Mouse (Mus musculus): ENCODE data around the gene Bhmt2. TPM values are rescaled to one million over a fixed set of nuclear protein-coding genes. Genes with fewer than 3 reads are reported as not detected.

Gene Bhmt2
- polyA plus RNA-seq, 1 experiment, result 0.39 TPM

GRCm38 (mm10) chr13:93683336-93683735 is 9.2 kb upstream of the Bhmt2 start:
- no peak for TF ChIP-seq POLR2A (IDR thresholded peaks at IDR 0.05; ENCODE audit: borderline replicate concordance, insufficient read depth, low read length)
- no peak for TF ChIP-seq CTCF (IDR thresholded peaks at IDR 0.05; ENCODE audit: borderline replicate concordance, insufficient read depth, low read depth, low read length)
- no peak overlapping the region for H3K27ac ChIP-seq (ENCODE audit: insufficient read depth, low read length)
- H3K4me1 ChIP-seq (ENCODE audit: control insufficient read depth, insufficient read depth, low read length), result no peaks in the 10 kb centered on the region
- no peak overlapping the region for H3K4me3 ChIP-seq (replicated peaks; ENCODE audit: insufficient read depth, low read depth, low read length)
- H3K27me3 ChIP-seq (ENCODE audit: control insufficient read depth, insufficient read depth, low read length), result no peaks in the 10 kb centered on the region
- DNase-seq, result no peak

- Histone ChIP-seq H3K4me1 (ENCODE audit: control insufficient read depth, insufficient read depth, low read length) (no peaks in the 10 kb centered on the region), H3K27me3 (ENCODE audit: control insufficient read depth, insufficient read depth, low read length) (no peaks in the 10 kb centered on the region), H3K27ac (ENCODE audit: insufficient read depth, low read length) (no peak overlapping the region), H3K4me3 (replicated peaks; ENCODE audit: insufficient read depth, low read depth, low read length) (no peak overlapping the region)
- WGBS, result 68% methylated on average over 9 of the region's 9 CpGs
- no peak for DNase-seq
- TF ChIP-seq POLR2A (IDR thresholded peaks at IDR 0.05; ENCODE audit: borderline replicate concordance, insufficient read depth, low read length) (no peak), CTCF (IDR thresholded peaks at IDR 0.05; ENCODE audit: borderline replicate concordance, insufficient read depth, low read depth, low read length) (no peak)
Measured at GRCm38 (mm10) chr13:93676864-93677263, 2.8 kb upstream of the Bhmt2 start.

- Histone ChIP-seq H3K4me1 (ENCODE audit: control insufficient read depth, insufficient read depth, low read length) (no peaks in the 10 kb centered on the region), H3K4me3 (replicated peaks; ENCODE audit: insufficient read depth, low read depth, low read length) (no peak overlapping the region), H3K27me3 (ENCODE audit: control insufficient read depth, insufficient read depth, low read length) (no peaks in the 10 kb centered on the region), H3K27ac (ENCODE audit: insufficient read depth, low read length) (no peak overlapping the region)
- WGBS, result 89% methylated on average over 2 of the region's 2 CpGs
- no peak for DNase-seq
- TF ChIP-seq CTCF (IDR thresholded peaks at IDR 0.05; ENCODE audit: borderline replicate concordance, insufficient read depth, low read depth, low read length) (no peak), POLR2A (IDR thresholded peaks at IDR 0.05; ENCODE audit: borderline replicate concordance, insufficient read depth, low read length) (no peak)
Measured at GRCm38 (mm10) chr13:93673296-93673695, 806 bp downstream of the Bhmt2 start.

DNA sequence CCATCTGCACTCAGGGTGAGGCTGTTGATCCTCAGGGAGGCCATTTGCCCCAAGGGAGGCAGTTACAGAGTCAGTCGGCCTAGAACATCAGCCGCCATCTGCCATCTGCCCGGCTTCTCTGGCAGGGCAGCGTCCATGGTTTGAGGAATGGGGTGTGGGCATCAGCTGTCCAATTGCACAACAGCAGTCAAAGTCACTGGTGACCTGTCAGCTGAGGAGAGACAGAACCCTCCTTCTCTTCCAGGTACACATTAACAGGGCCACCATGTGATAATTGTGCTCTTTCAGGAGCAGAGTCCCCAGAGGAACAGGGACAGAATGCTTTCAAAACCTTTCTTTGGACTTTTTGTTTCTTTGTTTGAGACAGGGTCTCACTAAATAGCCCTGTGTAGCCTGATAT is 1.7 kb downstream of the Bhmt2 start:
- H3K27ac ChIP-seq (ENCODE audit: insufficient read depth, low read length), result no peak overlapping the region
- WGBS, result 56% methylated on average over 4 of the region's 4 CpGs
- no peak for DNase-seq

GRCm38 (mm10) chr13:93667586-93667985 is 6.5 kb downstream of the Bhmt2 start:
- H3K27me3 ChIP-seq (ENCODE audit: control insufficient read depth, insufficient read depth, low read length), result no peaks in the 10 kb centered on the region
- DNase-seq, result no peak
- H3K4me3 ChIP-seq (replicated peaks; ENCODE audit: insufficient read depth, low read depth, low read length), result no peak overlapping the region
- no peaks in the 10 kb centered on the region for H3K4me1 ChIP-seq (ENCODE audit: control insufficient read depth, insufficient read depth, low read length)
- WGBS, result 38% methylated on average over 4 of the region's 4 CpGs
- no peak overlapping the region for H3K27ac ChIP-seq (ENCODE audit: insufficient read depth, low read length)
- TF ChIP-seq POLR2A (IDR thresholded peaks at IDR 0.05; ENCODE audit: borderline replicate concordance, insufficient read depth, low read length), result no peak
- TF ChIP-seq CTCF (IDR thresholded peaks at IDR 0.05; ENCODE audit: borderline replicate concordance, insufficient read depth, low read depth, low read length), result no peak

More for the DNA sequence above, 1.7 kb downstream of the Bhmt2 start:
- TF ChIP-seq CTCF (IDR thresholded peaks at IDR 0.05; ENCODE audit: borderline replicate concordance, insufficient read depth, low read depth, low read length), result no peak
- TF ChIP-seq POLR2A (IDR thresholded peaks at IDR 0.05; ENCODE audit: borderline replicate concordance, insufficient read depth, low read length), result no peak
- Histone ChIP-seq H3K27me3 (ENCODE audit: control insufficient read depth, insufficient read depth, low read length) (no peaks in the 10 kb centered on the region), H3K4me3 (replicated peaks; ENCODE audit: insufficient read depth, low read depth, low read length) (no peak overlapping the region), H3K4me1 (ENCODE audit: control insufficient read depth, insufficient read depth, low read length) (no peaks in the 10 kb centered on the region)

GRCm38 (mm10) chr13:93657941-93658340 is 16.2 kb downstream of the Bhmt2 start:
- WGBS, result 39% methylated on average over 5 of the region's 5 CpGs
- no peaks in the 10 kb centered on the region for H3K27me3 ChIP-seq (ENCODE audit: control insufficient read depth, insufficient read depth, low read length)
- DNase-seq, result peak; percentile 38 to 57
- no peak for TF ChIP-seq CTCF (IDR thresholded peaks at IDR 0.05; ENCODE audit: borderline replicate concordance, insufficient read depth, low read depth, low read length)
- TF ChIP-seq POLR2A (IDR thresholded peaks at IDR 0.05; ENCODE audit: borderline replicate concordance, insufficient read depth, low read length), result no peak
- peaks cover 3% of the 10 kb centered on the region; the same call in 1 of the 2 replicates for H3K4me1 ChIP-seq (ENCODE audit: control insufficient read depth, insufficient read depth, low read length)
- no peak overlapping the region for H3K27ac ChIP-seq (ENCODE audit: insufficient read depth, low read length)
- H3K4me3 ChIP-seq (replicated peaks; ENCODE audit: insufficient read depth, low read depth, low read length), result no peak overlapping the region

DNA sequence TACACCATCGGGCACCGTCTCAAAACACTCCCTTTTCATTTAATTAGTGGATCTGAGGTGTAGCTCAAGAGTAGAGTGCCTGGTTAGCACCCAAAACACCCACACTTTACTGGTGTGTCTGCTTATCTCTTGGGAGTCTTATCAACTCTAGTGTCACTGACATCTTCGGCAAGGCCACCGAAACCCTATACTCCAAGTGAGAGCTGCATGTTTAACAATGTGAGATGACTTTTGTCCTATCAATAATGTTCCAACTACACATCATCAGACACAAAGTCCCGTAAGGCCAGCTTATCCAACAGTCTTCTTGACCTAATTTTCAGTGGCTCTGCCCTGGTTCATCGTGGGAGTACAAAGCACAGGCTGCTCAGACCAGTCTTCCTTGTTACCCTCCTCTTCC is 20.7 kb downstream of the Bhmt2 start:
- 94% methylated on average over 6 of the region's 6 CpGs for WGBS
- H3K4me1 ChIP-seq (ENCODE audit: control insufficient read depth, insufficient read depth, low read length), result peaks cover 3% of the 10 kb centered on the region; the same call in 1 of the 2 replicates
- H3K27ac ChIP-seq (ENCODE audit: insufficient read depth, low read length), result no peak overlapping the region
- H3K4me3 ChIP-seq (replicated peaks; ENCODE audit: insufficient read depth, low read depth, low read length), result no peak overlapping the region
- DNase-seq, result no peak
- no peaks in the 10 kb centered on the region for H3K27me3 ChIP-seq (ENCODE audit: control insufficient read depth, insufficient read depth, low read length)
- TF ChIP-seq POLR2A (IDR thresholded peaks at IDR 0.05; ENCODE audit: borderline replicate concordance, insufficient read depth, low read length), result no peak
- no peak for TF ChIP-seq CTCF (IDR thresholded peaks at IDR 0.05; ENCODE audit: borderline replicate concordance, insufficient read depth, low read depth, low read length)

GRCm38 (mm10) chr13:93648387-93649130 is 25.5 kb downstream of the Bhmt2 start:
- Histone ChIP-seq H3K27ac (ENCODE audit: insufficient read depth, low read length) (no peak overlapping the region), H3K27me3 (ENCODE audit: control insufficient read depth, insufficient read depth, low read length) (no peaks in the 10 kb centered on the region), H3K4me1 (ENCODE audit: control insufficient read depth, insufficient read depth, low read length) (no peaks in the 10 kb centered on the region), H3K4me3 (replicated peaks; ENCODE audit: insufficient read depth, low read depth, low read length) (no peak overlapping the region)
- no peak for TF ChIP-seq POLR2A (IDR thresholded peaks at IDR 0.05; ENCODE audit: borderline replicate concordance, insufficient read depth, low read length)
- no peak for TF ChIP-seq CTCF (IDR thresholded peaks at IDR 0.05; ENCODE audit: borderline replicate concordance, insufficient read depth, low read depth, low read length)
- no peak for DNase-seq
- WGBS, result 83% methylated on average over 7 of the region's 7 CpGs
